Mouse (Mus musculus): ENCODE results near the gene 4930469K13Rik. TPM values are rescaled to one million over a fixed set of nuclear protein-coding genes. Genes with fewer than 3 reads are reported as not detected.
A peak's percentile ranks its signal among the peaks of the same experiment; 100 is the strongest.

4930469K13Rik gene
- polyA plus RNA-seq, 1 experiment from 2014 or later, result 16.5 TPM

GRCm38 (mm10) chr11:33928658-33929057 lies 169.7 kb downstream of the 4930469K13Rik start:
- Histone ChIP-seq H3K4me3 (replicated peaks; ENCODE audit: low read length) (no peak overlapping the region), H3K9ac (no peak overlapping the region), H3K4me2 (replicated peaks) (no peak overlapping the region), H3K27ac (no peak overlapping the region), H3K4me1 (replicated peaks; ENCODE audit: control insufficient read depth, insufficient read depth, low read length) (peaks cover 18% of the 10 kb centered on the region), H3K9me3 (ENCODE audit: control insufficient read depth, low read length) (no peaks in the 10 kb centered on the region), H3K36me3 (replicated peaks; ENCODE audit: control insufficient read depth, insufficient read depth) (no peaks in the 10 kb centered on the region), H3K27me3 (ENCODE audit: control insufficient read depth, insufficient read depth, low read length) (no peaks in the 10 kb centered on the region)
- peak; percentile 82 for DNase-seq (ENCODE audit: low spot score)
- ATAC-seq (ENCODE audit: low FRiP score), result peak; percentile 61; the same call in 1 of the 2 replicates
- WGBS, result 38% methylated on average over 7 of the region's 7 CpGs

GRCm38 (mm10) chr11:33927836-33928235 lies 170.5 kb downstream of the 4930469K13Rik start:
- DNase-seq (ENCODE audit: low spot score) (no peak), ATAC-seq (ENCODE audit: low FRiP score) (no peak)
- Histone ChIP-seq H3K36me3 (replicated peaks; ENCODE audit: control insufficient read depth, insufficient read depth) (no peaks in the 10 kb centered on the region), H3K9ac (no peak overlapping the region), H3K4me1 (replicated peaks; ENCODE audit: control insufficient read depth, insufficient read depth, low read length) (peaks cover 18% of the 10 kb centered on the region), H3K27ac (no peak overlapping the region), H3K27me3 (ENCODE audit: control insufficient read depth, insufficient read depth, low read length) (no peaks in the 10 kb centered on the region), H3K4me2 (replicated peaks) (no peak overlapping the region), H3K9me3 (ENCODE audit: control insufficient read depth, low read length) (no peaks in the 10 kb centered on the region), H3K4me3 (replicated peaks; ENCODE audit: low read length) (no peak overlapping the region)
- 66% methylated on average over 4 of the region's 4 CpGs for WGBS

DNA sequence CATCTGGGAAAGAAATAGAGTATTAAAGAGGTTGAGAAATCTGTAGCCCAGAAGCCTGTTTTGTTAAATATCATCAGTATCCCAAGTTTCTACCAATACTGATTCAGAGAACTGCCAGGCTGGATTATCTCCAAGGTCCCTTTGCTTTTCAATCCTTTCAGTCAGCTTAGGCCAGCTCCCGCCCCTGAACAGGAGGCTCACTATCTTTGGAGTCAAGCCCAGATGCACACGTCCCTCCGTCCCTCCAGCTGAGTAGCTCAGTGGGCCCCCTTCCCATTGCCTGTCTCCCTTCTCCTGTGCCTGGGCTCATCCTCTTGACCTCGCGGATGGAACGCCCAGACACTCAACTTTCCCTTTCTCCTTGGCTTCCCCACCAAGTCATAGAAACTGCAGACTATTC lies 171.0 kb downstream of the 4930469K13Rik start:
- DNase-seq (ENCODE audit: low spot score) (no peak), ATAC-seq (ENCODE audit: low FRiP score) (no peak)
- no peak overlapping the region for H3K4me3 ChIP-seq (replicated peaks; ENCODE audit: low read length)
- WGBS, result 59% methylated on average over 6 of the region's 6 CpGs
- H3K27ac ChIP-seq, result no peak overlapping the region
- H3K36me3 ChIP-seq (replicated peaks; ENCODE audit: control insufficient read depth, insufficient read depth), result no peaks in the 10 kb centered on the region
- peaks cover 18% of the 10 kb centered on the region for H3K4me1 ChIP-seq (replicated peaks; ENCODE audit: control insufficient read depth, insufficient read depth, low read length)
- H3K9me3 ChIP-seq (ENCODE audit: control insufficient read depth, low read length), result no peaks in the 10 kb centered on the region
- H3K9ac ChIP-seq, result no peak overlapping the region
- no peaks in the 10 kb centered on the region for H3K27me3 ChIP-seq (ENCODE audit: control insufficient read depth, insufficient read depth, low read length)
- no peak overlapping the region for H3K4me2 ChIP-seq (replicated peaks)

- ATAC-seq (ENCODE audit: low FRiP score) (no peak), DNase-seq (ENCODE audit: low spot score) (no peak)
- H3K4me3 ChIP-seq (replicated peaks; ENCODE audit: low read length), result no peak overlapping the region
- 65% methylated on average over 2 of the region's 2 CpGs for WGBS
- H3K4me1 ChIP-seq (replicated peaks; ENCODE audit: control insufficient read depth, insufficient read depth, low read length), result peaks cover 18% of the 10 kb centered on the region
- no peaks in the 10 kb centered on the region for H3K9me3 ChIP-seq (ENCODE audit: control insufficient read depth, low read length)
- H3K4me2 ChIP-seq (replicated peaks), result no peak overlapping the region
- H3K9ac ChIP-seq, result no peak overlapping the region
- no peaks in the 10 kb centered on the region for H3K36me3 ChIP-seq (replicated peaks; ENCODE audit: control insufficient read depth, insufficient read depth)
- no peaks in the 10 kb centered on the region for H3K27me3 ChIP-seq (ENCODE audit: control insufficient read depth, insufficient read depth, low read length)
- no peak overlapping the region for H3K27ac ChIP-seq
Observed at GRCm38 (mm10) chr11:33926551-33926950, 171.8 kb downstream of the 4930469K13Rik start.

- Histone ChIP-seq H3K4me3 (replicated peaks; ENCODE audit: low read length) (no peak overlapping the region), H3K4me2 (replicated peaks) (no peak overlapping the region), H3K4me1 (replicated peaks; ENCODE audit: control insufficient read depth, insufficient read depth, low read length) (peaks cover 18% of the 10 kb centered on the region), H3K36me3 (replicated peaks; ENCODE audit: control insufficient read depth, insufficient read depth) (no peaks in the 10 kb centered on the region), H3K9ac (no peak overlapping the region), H3K27ac (no peak overlapping the region), H3K27me3 (ENCODE audit: control insufficient read depth, insufficient read depth, low read length) (no peaks in the 10 kb centered on the region), H3K9me3 (ENCODE audit: control insufficient read depth, low read length) (no peaks in the 10 kb centered on the region)
- WGBS, result 55% methylated on average over 8 of the region's 8 CpGs
- DNase-seq (ENCODE audit: low spot score), result no peak
- ATAC-seq (ENCODE audit: low FRiP score), result no peak
Observed at GRCm38 (mm10) chr11:33925778-33926177, 172.6 kb downstream of the 4930469K13Rik start.

Other genes starting within 250 kb of the 4930469K13Rik start
- gene Kcnmb1, start 135.5 kb downstream of the 4930469K13Rik start, polyA plus RNA-seq (2014; fragmentation: Nextera tagmentation; extraction: Ambion mirVana), result 0.18 and 0.25 TPM in 2 replicates
- 110 and 126 TPM in 2 replicates for gene Kcnip1, start 105.4 kb downstream of the 4930469K13Rik start, polyA plus RNA-seq (2014; fragmentation: Nextera tagmentation; extraction: Ambion mirVana)
- gene Lcp2, start 51.6 kb downstream of the 4930469K13Rik start, polyA plus RNA-seq (2014; fragmentation: Nextera tagmentation; extraction: Ambion mirVana), result 1.8 and 2.0 TPM in 2 replicates
- gene Foxi1, start 109.5 kb upstream of the 4930469K13Rik start, polyA plus RNA-seq (2014; fragmentation: Nextera tagmentation; extraction: Ambion mirVana), result not detected in 2 replicates
- gene Fam196b, start 216.3 kb upstream of the 4930469K13Rik start, polyA plus RNA-seq (2014; fragmentation: Nextera tagmentation; extraction: Ambion mirVana), result 2.8 and 3.5 TPM in 2 replicates